Mouse (Mus musculus): Measurements from ENCODE around the gene Gm20683. TPM values are rescaled to one million over a fixed set of nuclear protein-coding genes. Genes with fewer than 3 reads are reported as not detected.

Gene Gm20683
- polyA plus RNA-seq, 1 experiment from 2014 or later, result 2.9 TPM

DNA sequence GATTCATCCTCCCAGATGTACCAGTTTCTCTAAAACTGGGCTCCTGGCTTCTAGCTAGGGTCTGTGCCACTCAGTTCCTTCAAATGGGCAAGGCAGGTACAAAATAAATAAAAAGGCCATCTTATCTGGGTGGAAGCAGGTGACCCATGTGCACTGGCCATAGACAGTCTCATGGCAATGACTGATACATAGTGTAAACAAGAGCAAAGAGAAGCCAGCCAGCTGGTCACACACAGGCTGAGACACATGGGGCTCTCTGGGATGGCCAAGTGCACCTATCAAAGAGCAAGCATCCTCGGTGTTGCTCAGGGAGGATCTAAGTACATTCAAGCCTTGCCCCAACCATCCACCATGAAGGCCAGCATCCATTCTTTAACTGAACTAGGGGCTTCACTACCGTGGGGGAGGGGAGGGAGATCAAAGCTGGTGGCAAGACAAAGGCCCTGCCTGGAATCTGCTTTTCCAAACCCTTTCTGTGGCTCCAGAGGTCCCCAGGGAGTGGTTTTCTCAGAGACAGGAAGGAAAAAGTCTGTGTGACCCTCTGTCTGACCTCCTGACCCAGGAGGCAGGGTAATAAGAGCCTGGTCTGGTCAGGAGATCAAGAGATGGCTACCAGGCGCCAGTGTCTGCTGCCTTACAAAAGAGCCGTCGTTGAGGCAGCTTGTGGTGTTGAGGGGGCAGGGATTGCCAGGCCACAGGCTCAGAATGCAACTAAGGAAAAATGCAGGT, 39.5 kb upstream of the Gm20683 start:
- H3K27me3 ChIP-seq (ENCODE audit: control insufficient read depth, insufficient read depth, low read length), result no peaks in the 10 kb centered on the region
- peak overlapping the region; percentile 15; the same call in 1 of the 2 replicates for H3K9ac ChIP-seq (ENCODE audit: low read length)
- no peaks in the 10 kb centered on the region for H3K9me3 ChIP-seq (ENCODE audit: control insufficient read depth, low read length)
- no peak overlapping the region for H3K4me3 ChIP-seq (ENCODE audit: low read depth, low read length)
- H3K4me2 ChIP-seq (ENCODE audit: low read depth), result 0 out of 2 replicates have a peak overlapping the region, but pooled peaks have one; percentile 6
- 5% methylated on average over 5 of the region's 5 CpGs for WGBS
- DNase-seq (ENCODE audit: low spot score) (peak; percentile 67), ATAC-seq (ENCODE audit: insufficient read depth, low FRiP score, low TSS enrichment) (no peak)
- peaks cover 21% of the 10 kb centered on the region for H3K4me1 ChIP-seq (ENCODE audit: control insufficient read depth, insufficient read depth, low read length)
- H3K36me3 ChIP-seq (ENCODE audit: control insufficient read depth, insufficient read depth, low read length), result peaks cover 9% of the 10 kb centered on the region; the same call in 1 of the 2 replicates
- H3K27ac ChIP-seq (ENCODE audit: low read depth, low read length), result peak overlapping the region; percentile 68

DNA sequence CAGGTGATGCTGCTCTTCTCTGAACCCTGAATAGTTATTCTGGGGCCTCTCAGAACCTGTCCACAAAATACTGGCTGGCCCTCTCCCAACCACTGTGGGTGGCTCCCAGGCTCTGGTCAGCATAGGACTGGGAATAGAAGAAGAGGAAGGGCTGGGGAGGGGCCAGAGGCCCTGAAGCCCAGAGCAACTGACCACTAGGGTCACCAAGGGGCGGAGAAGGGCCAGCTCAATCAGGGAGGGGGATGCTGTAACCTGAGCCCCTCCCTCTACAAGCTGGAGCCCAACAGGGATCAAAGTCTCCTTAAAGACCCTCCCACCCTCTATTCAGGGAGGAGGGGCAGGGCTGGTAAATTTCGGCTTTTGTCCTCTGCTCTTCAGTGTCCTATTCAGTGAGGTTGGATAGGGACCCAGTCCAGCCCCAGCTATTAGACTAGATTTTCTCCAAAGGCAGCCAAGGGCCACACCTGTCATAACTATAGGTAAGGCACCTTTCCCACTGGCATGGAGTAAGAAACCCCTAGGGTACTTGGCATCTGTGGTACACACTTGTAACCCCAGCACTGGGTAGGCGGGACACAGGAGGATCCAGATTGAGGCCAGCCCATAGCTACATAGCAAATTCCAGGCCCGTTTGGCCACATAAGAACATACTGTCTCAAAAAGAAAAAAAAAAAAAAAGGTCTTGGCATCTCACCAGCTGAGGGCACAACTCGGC, 38.8 kb upstream of the Gm20683 start, which contains the start of gene Wfikkn1:
Wfikkn1 (minus strand) TSS at position 663 of the 715 bp plus-strand sequence.
- Histone ChIP-seq H3K27me3 (ENCODE audit: control insufficient read depth, insufficient read depth, low read length) (no peaks in the 10 kb centered on the region), H3K9me3 (ENCODE audit: control insufficient read depth, low read length) (no peaks in the 10 kb centered on the region), H3K9ac (ENCODE audit: low read length) (peak within 1 kb of the TSS; percentile 15; the same call in 1 of the 2 replicates), H3K4me2 (ENCODE audit: low read depth) (0 out of 2 replicates have a peak within 1 kb of the TSS, but pooled peaks have one; percentile 6), H3K36me3 (ENCODE audit: control insufficient read depth, insufficient read depth, low read length) (peaks cover 9% of the 10 kb centered on the region; the same call in 1 of the 2 replicates), H3K4me3 (ENCODE audit: low read depth, low read length) (no peak within 1 kb of the TSS), H3K27ac (ENCODE audit: low read depth, low read length) (peak within 1 kb of the TSS; percentile 68), H3K4me1 (ENCODE audit: control insufficient read depth, insufficient read depth, low read length) (peaks cover 25% of the 10 kb centered on the region)
- no peak for ATAC-seq (ENCODE audit: insufficient read depth, low FRiP score, low TSS enrichment)
- WGBS, result 10% methylated on average over 5 of the region's 5 CpGs
- no peak for DNase-seq (ENCODE audit: low spot score)

DNA sequence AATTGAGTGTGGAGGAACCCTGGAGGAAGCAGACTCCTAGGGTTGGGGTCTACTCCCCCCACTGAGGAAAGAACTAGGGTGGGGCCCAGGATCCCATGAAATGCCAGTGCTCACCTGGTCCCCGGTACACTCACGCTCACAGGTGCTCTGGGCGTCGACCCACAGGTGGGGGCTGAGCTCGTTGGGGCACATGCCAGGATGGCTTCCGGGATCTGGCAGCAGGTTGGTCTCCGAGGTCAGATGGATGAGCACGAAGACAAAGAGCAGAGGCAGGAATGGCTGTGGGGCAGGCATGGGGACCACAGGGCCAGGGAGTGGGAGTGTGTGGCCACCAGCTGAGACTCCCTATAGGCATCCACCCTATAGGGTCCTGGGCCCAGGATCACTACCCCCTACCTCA, 38.2 kb upstream of the Gm20683 start:
- no peak for DNase-seq (ENCODE audit: low spot score)
- no peak overlapping the region for H3K4me2 ChIP-seq (ENCODE audit: low read depth)
- H3K9me3 ChIP-seq (ENCODE audit: control insufficient read depth, low read length), result no peaks in the 10 kb centered on the region
- H3K27ac ChIP-seq (ENCODE audit: low read depth, low read length), result no peak overlapping the region
- H3K36me3 ChIP-seq (ENCODE audit: control insufficient read depth, insufficient read depth, low read length), result peaks cover 9% of the 10 kb centered on the region; the same call in 1 of the 2 replicates
- H3K4me1 ChIP-seq (ENCODE audit: control insufficient read depth, insufficient read depth, low read length), result peaks cover 25% of the 10 kb centered on the region
- H3K9ac ChIP-seq (ENCODE audit: low read length), result no peak overlapping the region
- no peaks in the 10 kb centered on the region for H3K27me3 ChIP-seq (ENCODE audit: control insufficient read depth, insufficient read depth, low read length)
- ATAC-seq (ENCODE audit: insufficient read depth, low FRiP score, low TSS enrichment), result no peak
- no peak overlapping the region for H3K4me3 ChIP-seq (ENCODE audit: low read depth, low read length)
- 64% methylated on average over 8 of the region's 8 CpGs for WGBS

DNA sequence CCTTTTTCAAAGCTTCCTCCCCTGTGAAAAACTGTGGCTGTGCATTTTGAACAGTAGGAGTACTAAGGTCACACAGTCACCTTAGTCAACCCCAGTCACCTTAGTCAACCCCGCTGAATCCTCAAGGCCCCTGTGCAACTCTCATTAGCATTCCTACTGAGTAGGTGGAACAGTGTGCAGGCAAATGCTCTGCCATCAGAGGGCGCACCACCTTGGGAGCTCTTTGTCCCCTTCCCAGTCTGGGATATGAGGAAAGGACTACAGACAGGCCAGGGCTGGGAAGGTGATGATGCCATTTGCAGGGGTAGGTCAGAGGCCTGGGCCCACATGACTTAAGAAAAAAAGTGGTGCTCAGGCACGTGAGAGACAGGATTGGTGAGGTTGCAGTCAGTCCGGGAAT, 37.7 kb upstream of the Gm20683 start:
- H3K36me3 ChIP-seq (ENCODE audit: control insufficient read depth, insufficient read depth, low read length), result peaks cover 9% of the 10 kb centered on the region; the same call in 1 of the 2 replicates
- WGBS, result 41% methylated on average over 4 of the region's 4 CpGs

DNA sequence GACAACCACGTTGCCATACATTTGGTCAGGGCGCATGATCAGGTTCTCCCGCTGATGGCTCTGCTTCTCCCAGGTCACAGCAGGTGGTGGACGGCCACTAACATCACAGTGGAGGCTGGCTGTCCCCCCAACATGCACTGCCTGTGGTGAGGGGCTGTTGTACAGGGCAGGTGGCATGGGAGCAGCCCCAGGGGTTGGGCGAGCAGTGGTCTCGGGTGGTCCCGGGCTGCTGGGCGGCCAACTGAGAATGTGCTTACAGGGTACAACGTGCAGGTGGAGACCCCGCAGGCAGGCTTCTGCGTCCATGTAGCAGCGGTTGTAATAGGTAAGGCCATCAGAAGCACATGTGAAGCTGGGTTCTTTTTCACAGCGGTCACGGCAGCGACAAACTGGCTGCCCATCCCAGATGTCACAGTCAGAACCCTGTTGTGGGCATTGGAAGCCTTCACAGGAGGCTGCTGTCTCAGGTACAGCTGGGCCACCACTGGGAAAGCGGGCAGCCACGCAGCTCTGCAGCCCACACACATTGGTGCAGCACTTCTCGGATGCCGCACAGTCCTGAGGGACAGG, 37.1 kb upstream of the Gm20683 start:
- Histone ChIP-seq H3K9me3 (ENCODE audit: control insufficient read depth, low read length) (no peaks in the 10 kb centered on the region), H3K4me1 (ENCODE audit: control insufficient read depth, insufficient read depth, low read length) (peaks cover 29% of the 10 kb centered on the region), H3K27me3 (ENCODE audit: control insufficient read depth, insufficient read depth, low read length) (no peaks in the 10 kb centered on the region), H3K9ac (ENCODE audit: low read length) (no peak overlapping the region), H3K27ac (ENCODE audit: low read depth, low read length) (no peak overlapping the region), H3K4me2 (ENCODE audit: low read depth) (no peak overlapping the region), H3K4me3 (ENCODE audit: low read depth, low read length) (no peak overlapping the region), H3K36me3 (ENCODE audit: control insufficient read depth, insufficient read depth, low read length) (peaks cover 9% of the 10 kb centered on the region; the same call in 1 of the 2 replicates)
- WGBS, result 84% methylated on average over 19 of the region's 19 CpGs
- ATAC-seq (ENCODE audit: insufficient read depth, low FRiP score, low TSS enrichment) (no peak), DNase-seq (ENCODE audit: low spot score) (no peak)

More for the DNA sequence above, 37.7 kb upstream of the Gm20683 start:
- Histone ChIP-seq H3K9ac (ENCODE audit: low read length) (no peak overlapping the region), H3K4me1 (ENCODE audit: control insufficient read depth, insufficient read depth, low read length) (peaks cover 25% of the 10 kb centered on the region), H3K27ac (ENCODE audit: low read depth, low read length) (no peak overlapping the region), H3K27me3 (ENCODE audit: control insufficient read depth, insufficient read depth, low read length) (no peaks in the 10 kb centered on the region), H3K9me3 (ENCODE audit: control insufficient read depth, low read length) (no peaks in the 10 kb centered on the region), H3K4me3 (ENCODE audit: low read depth, low read length) (no peak overlapping the region), H3K4me2 (ENCODE audit: low read depth) (no peak overlapping the region)
- DNase-seq (ENCODE audit: low spot score), result peak; percentile 33
- no peak for ATAC-seq (ENCODE audit: insufficient read depth, low FRiP score, low TSS enrichment)

DNA sequence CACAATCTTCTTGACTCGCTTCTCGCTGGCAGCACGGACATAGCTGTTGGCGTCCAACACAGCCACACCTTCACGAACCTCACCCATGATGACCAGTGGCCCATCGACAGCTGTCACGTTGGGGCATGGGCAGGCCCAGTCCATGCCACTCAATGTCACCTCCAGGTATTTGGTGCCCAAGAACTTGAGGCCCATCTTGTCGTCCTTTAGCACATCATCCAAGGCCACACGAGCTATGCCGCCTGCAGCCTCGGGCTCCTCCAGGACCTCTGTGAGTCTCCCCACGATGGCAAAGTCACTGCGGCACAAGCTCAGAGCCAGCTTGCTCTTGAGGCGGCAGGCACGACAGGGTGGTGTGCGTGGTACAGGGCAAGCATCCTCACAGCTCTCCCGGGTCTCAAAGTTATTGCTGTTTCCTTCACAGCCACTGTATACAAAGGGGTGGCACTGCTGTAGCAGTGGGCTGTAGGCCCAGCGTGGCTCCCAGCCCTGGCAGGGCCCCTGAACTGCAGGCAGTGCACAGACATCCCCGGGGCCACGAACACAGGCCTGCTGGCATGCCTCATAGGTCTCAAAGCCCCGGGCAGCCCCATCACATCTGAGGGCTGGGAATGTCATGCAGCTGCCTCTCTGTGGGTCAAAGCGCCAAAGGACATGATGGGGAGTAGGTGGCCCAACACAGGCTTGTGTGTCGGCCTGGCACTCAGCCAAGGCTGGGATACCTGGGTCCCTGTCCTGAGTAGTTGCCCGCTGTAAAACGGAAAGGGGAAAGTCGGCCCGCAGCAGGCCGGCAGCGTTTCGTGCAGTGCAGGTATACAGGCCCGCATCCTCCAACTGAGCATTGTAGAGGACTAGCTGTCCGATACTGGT, 36.4 kb upstream of the Gm20683 start:
- WGBS, result 93% methylated on average over 32 of the region's 32 CpGs
- H3K4me3 ChIP-seq (ENCODE audit: low read depth, low read length), result no peak overlapping the region
- H3K9me3 ChIP-seq (ENCODE audit: control insufficient read depth, low read length), result no peaks in the 10 kb centered on the region
- H3K27ac ChIP-seq (ENCODE audit: low read depth, low read length), result no peak overlapping the region
- no peaks in the 10 kb centered on the region for H3K27me3 ChIP-seq (ENCODE audit: control insufficient read depth, insufficient read depth, low read length)
- H3K4me1 ChIP-seq (ENCODE audit: control insufficient read depth, insufficient read depth, low read length), result peaks cover 29% of the 10 kb centered on the region
- no peak for DNase-seq (ENCODE audit: low spot score)
- H3K36me3 ChIP-seq (ENCODE audit: control insufficient read depth, insufficient read depth, low read length), result peaks cover 7% of the 10 kb centered on the region; the same call in 1 of the 2 replicates
- H3K9ac ChIP-seq (ENCODE audit: low read length), result peak overlapping the region; percentile 5; the same call in 1 of the 2 replicates
- H3K4me2 ChIP-seq (ENCODE audit: low read depth), result no peak overlapping the region
- no peak for ATAC-seq (ENCODE audit: insufficient read depth, low FRiP score, low TSS enrichment)

DNA sequence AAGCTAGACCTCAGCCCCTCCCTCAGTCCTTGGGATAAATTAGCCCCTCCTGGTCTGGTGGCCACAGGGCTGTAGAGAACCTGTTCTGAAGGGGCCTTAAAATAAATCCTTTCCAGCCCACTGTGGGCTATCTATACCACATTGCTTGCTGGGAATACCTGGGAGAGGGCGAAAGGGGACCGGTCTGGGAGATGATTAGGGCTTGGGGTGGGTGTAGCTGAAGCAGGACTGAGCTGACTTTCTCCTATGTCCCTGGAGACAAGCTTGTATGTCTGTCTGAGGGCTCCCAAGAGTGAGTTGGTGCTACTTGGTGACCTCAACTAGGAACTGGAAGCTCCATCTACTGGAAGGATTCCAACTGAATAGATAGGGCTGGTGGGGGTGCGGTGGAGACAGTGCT, 35.5 kb upstream of the Gm20683 start:
- Histone ChIP-seq H3K4me3 (ENCODE audit: low read depth, low read length) (no peak overlapping the region), H3K9me3 (ENCODE audit: control insufficient read depth, low read length) (no peaks in the 10 kb centered on the region), H3K4me1 (ENCODE audit: control insufficient read depth, insufficient read depth, low read length) (peaks cover 29% of the 10 kb centered on the region), H3K4me2 (ENCODE audit: low read depth) (no peak overlapping the region), H3K27ac (ENCODE audit: low read depth, low read length) (no peak overlapping the region), H3K36me3 (ENCODE audit: control insufficient read depth, insufficient read depth, low read length) (peaks cover 7% of the 10 kb centered on the region; the same call in 1 of the 2 replicates), H3K27me3 (ENCODE audit: control insufficient read depth, insufficient read depth, low read length) (no peaks in the 10 kb centered on the region), H3K9ac (ENCODE audit: low read length) (no peak overlapping the region)
- WGBS, result 92% methylated on average over 3 of the region's 3 CpGs
- ATAC-seq (ENCODE audit: insufficient read depth, low FRiP score, low TSS enrichment) (no peak), DNase-seq (ENCODE audit: low spot score) (no peak)
